Mouse (Mus musculus) cerebellum, adult 18-20 months (tissue): ENCODE measurements around the gene Vangl2.

Source experiments
- DNase-seq, 2 experiments: peaks; one replicate each; pipeline ENCODE4 v3.0.0; 2021

The Vangl2 gene

GRCm38 (mm10) chr1:171963613-171964012, 64.6 kb downstream of the Vangl2 start:
- no peak for DNase-seq

- DNase-seq: no peak
Measured at GRCm38 (mm10) chr1:171961704-171962103, 66.5 kb downstream of the Vangl2 start.

DNA sequence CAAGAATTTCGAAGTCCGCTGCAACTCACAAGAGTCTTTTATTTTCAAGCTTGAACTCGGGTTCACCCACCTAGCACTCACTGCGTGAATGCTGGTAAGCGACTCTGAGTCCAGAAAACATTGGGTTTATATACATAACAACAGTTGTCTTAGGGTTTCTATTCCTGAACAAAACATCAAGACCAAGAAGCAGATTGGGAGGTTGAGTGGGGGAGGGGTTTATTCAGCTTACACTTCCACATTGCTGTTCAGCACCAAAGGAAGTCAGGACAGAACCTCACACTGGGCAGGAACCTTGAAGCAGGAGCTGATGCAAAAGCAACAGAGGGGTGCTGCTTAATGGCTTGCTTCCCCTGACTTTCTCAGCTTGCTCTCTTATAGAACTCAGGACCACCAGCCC, 67.5 kb downstream of the Vangl2 start:
- DNase-seq: no peak

- no peak for DNase-seq
Measured at GRCm38 (mm10) chr1:171957411-171957810, 70.8 kb downstream of the Vangl2 start.

GRCm38 (mm10) chr1:171955071-171955470, 73.2 kb downstream of the Vangl2 start:
- no peak for DNase-seq
